Mouse (Mus musculus) heart, postnatal 0 days (tissue): ENCODE measurements around the gene Pank4. TPM values are rescaled to one million over a fixed set of nuclear protein-coding genes. Genes with fewer than 3 reads are reported as not detected.

Experiments used
- ATAC-seq: fragments of 200-750 bp; cut with Nextera tagmentation; 2 replicates; pipeline ENCODE4 v1.8.0; 2017; ENCODE audit warnings: low read depth, moderate number of reproducible peaks, moderate library complexity; ENCODE audit not compliant: insufficient read depth
- DNase-seq: peaks from one replicate; pipeline ENCODE4 v3.0.0-alpha.2; 2016; ENCODE audit warnings: low spot score
- H3K27ac ChIP-seq: fragments of 300-500 bp; sonication (generic); 2 replicates; pipeline ENCODE4 v1.5.1; 2014; ENCODE audit warnings: low read depth, mild to moderate bottlenecking
- H3K27me3 ChIP-seq: fragments of 300-500 bp; sonication (generic); 2 replicates; pipeline ENCODE4 v1.6.1; 2014; ENCODE audit warnings: low read length, mixed read lengths; ENCODE audit not compliant: control insufficient read depth, insufficient read depth
- H3K36me3 ChIP-seq: fragments of 300-500 bp; sonication (generic); replicated peaks from 2 replicates; pipeline ENCODE4 v1.6.1; 2014; ENCODE audit warnings: low read length, mixed read lengths; ENCODE audit not compliant: control insufficient read depth, insufficient read depth
- H3K4me1 ChIP-seq: fragments of 300-500 bp; sonication (generic); 2 replicates; pipeline ENCODE4 v1.6.1; 2014; ENCODE audit warnings: antibody characterized with exemption; ENCODE audit not compliant: control insufficient read depth, insufficient read depth
- H3K4me2 ChIP-seq: fragments of 300-500 bp; sonication (generic); 2 replicates; pipeline ENCODE4 v1.6.1; 2014; ENCODE audit warnings: low read depth, mild to moderate bottlenecking, low read length, moderate library complexity
- H3K4me3 ChIP-seq: fragments of 300-500 bp; sonication (generic); 2 replicates; pipeline ENCODE4 v1.5.1; 2014; ENCODE audit warnings: low read depth, low read length
- H3K9ac ChIP-seq: fragments of 300-500 bp; sonication (generic); replicated peaks from 2 replicates; pipeline ENCODE4 v1.6.1; 2014; ENCODE audit warnings: low read depth, low read length, mixed read lengths
- H3K9me3 ChIP-seq: fragments of 300-500 bp; sonication (generic); replicated peaks from 2 replicates; pipeline ENCODE4 v1.6.1; 2016; ENCODE audit warnings: low read length; ENCODE audit not compliant: control insufficient read depth
- CTCF ChIP-seq: IDR thresholded peaks from 2 replicates; pipeline ENCODE4 v1.5.1; 2016; ENCODE audit warnings: antibody characterized with exemption, control low read depth, low read depth
- EP300 ChIP-seq: IDR thresholded peaks from 2 replicates; pipeline ENCODE4 v1.6.1; 2016; ENCODE audit warnings: antibody characterized with exemption, low read depth
- WGBS: fragments of 180-500 bp; shearing (Covaris S2); extraction: QIAGEN DNeasy Blood & Tissue Kit; methylation state at CpG from one replicate; pipeline ENCODE4 v1.1.7; 2014; 5-methylcytosine and 5-hydroxymethylcytosine counted together
- polyA plus RNA-seq: library from polyadenylated mRNA; unstranded; fragments of >200 nt; fragmentation: Nextera tagmentation; extraction: Ambion mirVana; gene quantifications from 2 replicates; pipeline ENCODE4 v1.2.1, GENCODE M21; 2015
- total RNA-seq: library from RNA; depleted of rRNA; stranded (reverse); fragments of >200 nt; gene quantifications from 2 replicates; pipeline ENCODE4 v1.2.3, GENCODE M21; 2014; ENCODE audit warnings: low replicate concordance

Gene Pank4
- total and polyA plus RNA-seq, 2 experiments from 2014 or later = 27.4 to 62.0 TPM

- DNase-seq (no peak), ATAC-seq (no peak)
- peaks cover 7% of the 10 kb centered on the region for H3K4me1 ChIP-seq
- H3K9me3 ChIP-seq = no peaks in the 10 kb centered on the region
- H3K27ac ChIP-seq = peak within 1 kb of the TSS; percentile 56
- 33% methylated on average over 12 of the region's 12 CpGs for WGBS
- peak within 1 kb of the TSS; percentile 33 for H3K9ac ChIP-seq
- no peak for TF ChIP-seq CTCF
- no peak for TF ChIP-seq EP300
- no peaks in the 10 kb centered on the region for H3K36me3 ChIP-seq
- no peaks in the 10 kb centered on the region for H3K27me3 ChIP-seq
- H3K4me2 ChIP-seq = peak within 1 kb of the TSS; percentile 52
- peak within 1 kb of the TSS; percentile 28 for H3K4me3 ChIP-seq
Measured at GRCm38 (mm10) chr4:154928395-154929087, 35.4 kb upstream of the Pank4 start, which contains the start of gene Tnfrsf14. Gene Tnfrsf14, minus strand, starts transcription at chr4:154928563.

- WGBS = 73% methylated on average over 12 of the region's 12 CpGs
- H3K27ac ChIP-seq = no peak overlapping the region
- H3K36me3 ChIP-seq = no peaks in the 10 kb centered on the region
- H3K9me3 ChIP-seq = no peaks in the 10 kb centered on the region
- TF ChIP-seq CTCF (no peak), EP300 (no peak)
- H3K4me1 ChIP-seq = peaks cover 7% of the 10 kb centered on the region
- ATAC-seq = no peak
- H3K4me2 ChIP-seq = no peak overlapping the region
- H3K27me3 ChIP-seq = no peaks in the 10 kb centered on the region
- no peak for DNase-seq
- no peak overlapping the region for H3K9ac ChIP-seq
- no peak overlapping the region for H3K4me3 ChIP-seq
Measured at GRCm38 (mm10) chr4:154929088-154929660, 34.7 kb upstream of the Pank4 start.

- Histone ChIP-seq H3K4me2 (no peak overlapping the region), H3K9me3 (no peaks in the 10 kb centered on the region), H3K9ac (no peak overlapping the region), H3K27ac (no peak overlapping the region), H3K4me3 (no peak overlapping the region), H3K4me1 (peaks cover 4% of the 10 kb centered on the region), H3K36me3 (no peaks in the 10 kb centered on the region), H3K27me3 (no peaks in the 10 kb centered on the region)
- no peak for DNase-seq
- 0 out of 2 replicates have a peak, but pooled peaks have one; percentile 20 for ATAC-seq
- TF ChIP-seq CTCF = no peak
- no peak for TF ChIP-seq EP300
- 38% methylated on average over 13 of the region's 13 CpGs for WGBS
Measured at GRCm38 (mm10) chr4:154933306-154933907, 30.5 kb upstream of the Pank4 start.

GRCm38 (mm10) chr4:154934800-154935199 lies 29.1 kb upstream of the Pank4 start:
- DNase-seq (no peak), ATAC-seq (no peak)
- no peaks in the 10 kb centered on the region for H3K4me1 ChIP-seq
- H3K4me2 ChIP-seq = no peak overlapping the region
- H3K27ac ChIP-seq = no peak overlapping the region
- 78% methylated on average over 2 of the region's 2 CpGs for WGBS
- H3K9ac ChIP-seq = no peak overlapping the region
- no peaks in the 10 kb centered on the region for H3K36me3 ChIP-seq
- no peak overlapping the region for H3K4me3 ChIP-seq
- H3K9me3 ChIP-seq = no peaks in the 10 kb centered on the region
- TF ChIP-seq CTCF (no peak), EP300 (no peak)
- H3K27me3 ChIP-seq = no peaks in the 10 kb centered on the region

- H3K36me3 ChIP-seq = no peaks in the 10 kb centered on the region
- H3K4me3 ChIP-seq = no peak overlapping the region
- H3K4me1 ChIP-seq = no peaks in the 10 kb centered on the region
- no peak overlapping the region for H3K4me2 ChIP-seq
- DNase-seq (no peak), ATAC-seq (no peak)
- no peaks in the 10 kb centered on the region for H3K27me3 ChIP-seq
- H3K9me3 ChIP-seq = no peaks in the 10 kb centered on the region
- H3K27ac ChIP-seq = no peak overlapping the region
- no peak for TF ChIP-seq CTCF
- TF ChIP-seq EP300 = no peak
- H3K9ac ChIP-seq = no peak overlapping the region
- 73% methylated on average over 7 of the region's 7 CpGs for WGBS
Measured at GRCm38 (mm10) chr4:154935788-154936187, 28.1 kb upstream of the Pank4 start.
